ENCODE assay signal across 21 mouse cellular contexts in the genomic region with DNA sequence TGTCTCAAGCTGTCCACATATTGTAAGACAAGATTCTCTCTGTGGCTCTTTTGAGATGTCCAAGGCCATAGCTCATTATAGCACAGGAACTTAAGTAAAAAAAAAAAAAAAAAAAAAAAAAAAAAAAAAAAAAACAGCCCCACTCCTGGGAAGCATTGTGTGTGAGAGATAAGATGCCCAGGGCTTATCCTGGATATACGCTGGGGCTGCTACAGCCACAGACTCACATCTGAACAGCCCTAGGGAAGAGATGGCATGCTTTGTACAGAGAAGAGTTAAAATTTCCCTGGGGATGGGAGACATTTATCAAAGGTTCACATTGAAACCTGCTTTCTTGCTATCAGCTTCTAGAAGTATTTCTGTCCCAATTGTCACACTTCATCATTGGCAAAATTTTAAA.
"Had no signal": no experiment of that assay in that cellular context is flagged by ENCODE, and none has a peak within 500 bp of the region (broad histone marks: within the 10 kb centered on the region; RNA-seq: fewer than 3 reads in every experiment).

No protein-coding gene starts in this region.

- H3K27ac ChIP-seq: kidney, postnatal 0 days; layer of hippocampus, adult 2 months; left cerebral cortex, adult 2 months; liver, embryonic 15.5 days; midbrain, embryonic 12.5 days; midbrain, embryonic 15.5 days; neural tube, embryonic 12.5 days; neural tube, embryonic 15.5 days; stomach, postnatal 0 days had no signal

- H3K36me3 ChIP-seq: liver, embryonic 15.5 days; midbrain, embryonic 12.5 days; midbrain, embryonic 15.5 days; neural tube, embryonic 12.5 days; neural tube, embryonic 15.5 days had no signal

- H3K4me1 ChIP-seq: liver, embryonic 15.5 days; midbrain, embryonic 12.5 days; midbrain, embryonic 15.5 days; neural tube, embryonic 12.5 days had no signal

- H3K9me3 ChIP-seq: liver, embryonic 15.5 days; midbrain, embryonic 12.5 days; midbrain, embryonic 15.5 days; neural tube, embryonic 12.5 days; neural tube, embryonic 15.5 days had no signal

- H3K4me2 ChIP-seq: liver, embryonic 15.5 days; midbrain, embryonic 12.5 days; midbrain, embryonic 15.5 days; neural tube, embryonic 12.5 days; neural tube, embryonic 15.5 days had no signal

- DNase-seq: kidney, adult 2 months; kidney, postnatal 25 days; layer of hippocampus, adult 9-11 months; lung, adult 2 months; lung, postnatal 14 days; lung, postnatal 4 days; right cerebral cortex, adult 18-20 months; right cerebral cortex, postnatal 14 days; right cerebral cortex, postnatal 4 days; thymus, adult 2 months; thymus, postnatal 14 days; thymus, postnatal 4 days had no signal

- H3K27me3 ChIP-seq: liver, embryonic 15.5 days; midbrain, embryonic 12.5 days; midbrain, embryonic 15.5 days; neural tube, embryonic 12.5 days; neural tube, embryonic 15.5 days had no signal

- H3K9ac ChIP-seq: liver, embryonic 15.5 days; midbrain, embryonic 12.5 days; midbrain, embryonic 15.5 days; neural tube, embryonic 12.5 days; neural tube, embryonic 15.5 days had no signal

- H3K4me3 ChIP-seq: layer of hippocampus, adult 2 months; left cerebral cortex, adult 2 months; liver, embryonic 15.5 days; midbrain, embryonic 12.5 days; midbrain, embryonic 15.5 days; neural tube, embryonic 12.5 days; neural tube, embryonic 15.5 days had no signal

- ATAC-seq: midbrain, embryonic 15.5 days had no signal
